Mouse (Mus musculus): Measurements from ENCODE around the gene Pradc1. TPM values are rescaled to one million over a fixed set of nuclear protein-coding genes. Genes with fewer than 3 reads are reported as not detected.
"Not testable (repeated sequence)": the region's sequence is repeated elsewhere in the genome, so short reads cannot be mapped to it uniquely, and the experiment has no call there.

The Pradc1 gene
- total RNA-seq, 2 experiments from 2014 or later: 24.6 to 31.4 TPM

DNA sequence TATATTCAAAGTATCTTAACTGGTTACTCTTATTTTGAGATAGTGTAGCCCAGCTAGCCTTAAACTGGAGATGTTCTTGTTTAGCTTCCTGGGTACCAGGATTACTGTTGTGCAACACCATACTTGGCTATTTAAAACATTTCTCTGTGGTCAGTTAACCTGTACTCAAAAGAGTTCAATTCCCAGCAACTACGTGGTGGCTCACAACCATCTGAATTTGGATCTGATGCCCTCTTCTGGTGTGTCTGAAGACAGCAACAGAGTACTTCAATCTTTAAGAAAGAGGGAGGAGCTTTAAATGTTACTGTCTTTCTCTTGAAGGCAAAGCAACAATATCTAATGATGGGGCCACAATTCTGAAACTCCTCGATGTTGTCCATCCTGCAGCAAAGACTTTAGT lies 7.9 kb upstream of the Pradc1 start:
- intact Hi-C loops (cut with DNase I): no loop called here
- DNase-seq (ENCODE audit: low spot score in 2 of 2): no peak

- intact Hi-C loops (cut with DNase I): loop anchor here (5.0 kb wide), 2 partner anchors 49 to 134 kb away; partner anchors contain the start of genes Alms1 and Fbxo41
- DNase-seq (ENCODE audit: low spot score in 2 of 2): no peak
Measured at GRCm38 (mm10) chr6:85452816-85453215, 1.0 kb upstream of the Pradc1 start.

- intact Hi-C loops (cut with DNase I): loop anchor here (5.0 kb wide), 2 partner anchors 50 to 135 kb away; partner anchors contain the start of genes Alms1 and Fbxo41
- no peak for DNase-seq (ENCODE audit: low spot score in 2 of 2)
Measured at GRCm38 (mm10) chr6:85452411-85452665, 568 bp upstream of the Pradc1 start.

- intact Hi-C loops (cut with DNase I): loop anchor here (1.0 to 5.0 kb wide), 3 partner anchors 19 to 136 kb away; partner anchors contain the start of genes Alms1 and Fbxo41
- peak; percentile 99 to 100 for DNase-seq (ENCODE audit: low spot score in 2 of 2)
Measured at GRCm38 (mm10) chr6:85450697-85451663, 790 bp downstream of the Pradc1 start, which contains the start of gene Cct7. Cct7 (plus strand) TSS chr6:85451514.

GRCm38 (mm10) chr6:85450140-85450539 lies 1.6 kb downstream of the Pradc1 start:
- intact Hi-C loops (cut with DNase I): loop anchor here (5.0 kb wide), 2 partner anchors 52 to 137 kb away; partner anchors contain the start of genes Alms1 and Fbxo41
- DNase-seq (ENCODE audit: low spot score in 2 of 2): not testable (repeated sequence)

DNA sequence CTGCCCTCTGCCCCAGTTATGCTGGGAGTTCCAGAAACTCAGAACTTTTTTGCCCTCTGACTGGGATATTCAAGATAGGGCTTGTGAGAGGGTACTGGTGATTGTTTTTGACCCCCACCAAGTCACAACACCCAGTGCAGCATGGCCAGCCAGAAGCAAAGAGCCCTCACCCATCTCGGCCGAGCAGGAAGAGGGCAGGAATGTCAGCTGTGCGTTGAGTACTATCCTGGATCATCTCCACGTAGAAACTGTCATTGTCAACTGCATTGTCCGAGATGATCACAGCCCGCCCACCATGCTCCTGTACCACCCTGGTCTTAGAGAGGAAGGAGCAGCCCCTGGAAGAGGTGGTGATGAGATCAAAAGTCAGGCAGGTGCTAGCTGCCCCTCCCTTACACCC lies 4.4 kb downstream of the Pradc1 start:
- DNase-seq (ENCODE audit: low spot score in 2 of 2): no peak
- intact Hi-C loops (cut with DNase I): no loop called here

- intact Hi-C loops (cut with DNase I): no loop called here
- no peak for DNase-seq (ENCODE audit: low spot score in 2 of 2)
Measured at GRCm38 (mm10) chr6:85445286-85445685, 6.5 kb downstream of the Pradc1 start.

- DNase-seq (ENCODE audit: low spot score in 2 of 2): no peak
- intact Hi-C loops (cut with DNase I): no loop called here
Measured at GRCm38 (mm10) chr6:85444266-85444965, 7.4 kb downstream of the Pradc1 start.

DNA sequence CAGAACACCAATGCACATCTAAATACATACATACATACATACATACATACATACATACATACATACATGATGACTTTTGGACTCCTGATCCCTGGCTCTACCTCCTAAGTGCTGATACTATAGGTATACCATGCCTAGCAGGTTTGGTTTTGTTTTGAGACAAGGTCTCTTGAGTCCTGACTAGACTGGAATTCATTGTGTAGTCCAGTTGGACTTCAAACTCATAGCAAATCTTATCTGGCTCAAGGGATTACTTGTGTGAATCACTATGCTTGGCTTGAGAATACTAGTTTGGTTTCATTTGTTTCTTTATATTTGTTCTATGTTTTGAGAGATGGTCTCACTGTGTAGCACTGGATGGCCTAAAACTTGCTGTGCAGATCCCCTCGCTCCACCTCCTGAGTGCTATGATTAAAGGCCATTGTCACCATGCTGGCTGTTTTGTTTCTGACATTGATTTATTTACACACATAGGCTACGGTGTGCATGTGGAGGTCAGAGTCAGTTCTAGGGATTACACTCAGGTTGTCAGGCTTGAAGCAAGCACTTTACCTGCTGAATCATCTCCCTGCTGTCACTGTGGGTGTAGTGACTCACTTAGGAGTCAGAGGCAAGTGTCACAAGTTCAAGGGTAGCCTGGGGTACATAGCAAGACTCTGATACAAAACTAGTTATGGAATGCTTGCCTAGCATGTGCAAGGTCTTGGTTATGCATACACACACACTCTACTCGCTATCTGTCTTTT lies 8.1 kb downstream of the Pradc1 start:
- intact Hi-C loops (cut with DNase I): no loop called here

GRCm38 (mm10) chr6:85441142-85441541 lies 10.6 kb downstream of the Pradc1 start:
- intact Hi-C loops (cut with DNase I): no loop called here
- DNase-seq (ENCODE audit: low spot score in 2 of 2): no peak

More for the DNA sequence above, 8.1 kb downstream of the Pradc1 start:
- no peak for DNase-seq (ENCODE audit: low spot score in 2 of 2)

- intact Hi-C loops (cut with DNase I): no loop called here
- DNase-seq (ENCODE audit: low spot score in 2 of 2): no peak
Measured at GRCm38 (mm10) chr6:85436631-85437030, 15.1 kb downstream of the Pradc1 start.

GRCm38 (mm10) chr6:85436204-85436603 lies 15.6 kb downstream of the Pradc1 start:
- no peak for DNase-seq (ENCODE audit: low spot score in 2 of 2)
- intact Hi-C loops (cut with DNase I): no loop called here

DNA sequence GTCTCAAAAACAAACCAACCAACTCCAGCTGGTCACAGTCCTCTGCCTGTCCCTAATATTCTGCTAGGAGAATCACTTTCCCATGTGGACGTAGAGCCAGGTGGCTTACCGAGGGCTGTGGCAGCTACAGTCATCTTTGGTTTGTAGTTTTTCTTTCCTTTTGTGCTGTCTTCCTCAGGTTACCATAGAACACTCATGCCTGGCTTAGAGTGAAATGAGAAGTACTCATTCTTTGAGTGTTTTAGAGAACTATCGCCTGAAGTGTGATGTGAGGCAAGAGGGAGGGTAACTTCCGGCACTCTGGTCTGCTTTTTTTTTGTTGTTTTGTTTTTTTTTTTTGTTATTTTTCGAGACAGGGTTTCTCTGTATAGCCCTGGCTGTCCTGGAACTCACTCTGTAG lies 17.9 kb downstream of the Pradc1 start:
- intact Hi-C loops (cut with DNase I): no loop called here
- DNase-seq (ENCODE audit: low spot score in 2 of 2): no peak

- peak; percentile 79 to 84 for DNase-seq (ENCODE audit: low spot score in 2 of 2)
- intact Hi-C loops (cut with DNase I): loop anchor here (1.0 kb wide), 1 partner anchor 19 kb away; the partner anchor contains the start of genes Cct7 and Pradc1
Measured at GRCm38 (mm10) chr6:85431842-85432431, 19.8 kb downstream of the Pradc1 start, which contains the start of gene Smyd5. Smyd5 (plus strand) TSS chr6:85431989.

DNA sequence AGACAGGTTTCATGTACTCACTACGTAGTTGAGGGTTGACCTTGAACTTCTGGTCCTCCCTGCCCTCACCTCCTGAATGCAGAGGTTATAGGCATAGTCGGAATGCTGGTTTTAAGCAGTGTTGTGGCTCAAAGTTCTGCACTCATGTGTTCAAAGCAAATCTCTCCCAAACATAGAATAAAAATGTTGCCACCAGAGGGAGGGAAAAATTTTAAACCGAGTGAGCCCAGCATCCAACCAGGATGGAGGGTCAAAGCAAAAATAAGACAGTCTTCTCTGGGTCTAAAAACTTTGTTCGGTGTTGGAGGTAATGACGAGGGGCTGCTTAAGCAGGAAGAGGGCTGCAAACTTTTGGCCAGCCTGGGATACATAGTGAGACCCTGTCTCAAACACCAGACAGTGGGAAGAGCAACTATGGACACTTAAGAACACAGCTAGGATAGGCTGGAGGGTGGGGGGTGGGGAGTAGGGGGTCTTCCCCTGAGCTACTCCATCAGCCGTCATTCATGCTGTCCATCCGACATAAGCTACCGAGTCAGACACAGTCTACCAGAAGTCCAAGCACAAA lies 20.4 kb downstream of the Pradc1 start:
- intact Hi-C loops (cut with DNase I): no loop called here
- DNase-seq (ENCODE audit: low spot score in 2 of 2): no peak

DNA sequence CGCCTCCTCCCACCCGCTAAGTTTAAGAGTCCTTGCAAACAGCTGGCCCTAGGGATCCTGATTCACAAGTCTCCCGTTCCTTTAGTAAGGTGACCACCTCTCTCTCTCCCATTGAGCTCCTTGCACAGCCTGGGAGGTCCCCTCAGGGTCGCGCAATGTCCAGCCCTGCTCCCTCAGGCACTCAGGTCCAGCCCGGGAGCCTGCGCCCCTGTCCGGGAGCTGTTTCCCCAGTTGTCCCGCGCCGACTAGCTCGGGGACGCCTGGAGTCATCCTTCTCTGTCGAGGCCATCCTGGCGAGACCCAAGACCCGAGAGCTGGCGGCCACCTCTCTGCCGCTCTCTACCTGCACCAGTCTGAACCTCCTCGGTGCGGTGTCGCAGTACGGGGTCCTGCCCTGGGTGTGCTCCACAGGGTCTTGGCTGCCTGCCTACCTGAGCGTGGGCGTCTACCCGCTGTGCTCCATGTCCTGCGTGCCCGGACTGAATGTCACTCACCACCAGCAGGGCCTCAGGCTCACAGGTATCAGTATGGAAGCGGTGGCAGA lies 27.9 kb downstream of the Pradc1 start, which contains the start of gene Noto:
Noto (plus strand) TSS at position 51 of the 544 bp plus-strand sequence.
- DNase-seq (ENCODE audit: low spot score in 2 of 2): no peak
- intact Hi-C loops (cut with DNase I): no loop called here

GRCm38 (mm10) chr6:85419150-85419549 lies 32.6 kb downstream of the Pradc1 start:
- DNase-seq (ENCODE audit: low spot score in 2 of 2): no peak
- intact Hi-C loops (cut with DNase I): no loop called here

DNA sequence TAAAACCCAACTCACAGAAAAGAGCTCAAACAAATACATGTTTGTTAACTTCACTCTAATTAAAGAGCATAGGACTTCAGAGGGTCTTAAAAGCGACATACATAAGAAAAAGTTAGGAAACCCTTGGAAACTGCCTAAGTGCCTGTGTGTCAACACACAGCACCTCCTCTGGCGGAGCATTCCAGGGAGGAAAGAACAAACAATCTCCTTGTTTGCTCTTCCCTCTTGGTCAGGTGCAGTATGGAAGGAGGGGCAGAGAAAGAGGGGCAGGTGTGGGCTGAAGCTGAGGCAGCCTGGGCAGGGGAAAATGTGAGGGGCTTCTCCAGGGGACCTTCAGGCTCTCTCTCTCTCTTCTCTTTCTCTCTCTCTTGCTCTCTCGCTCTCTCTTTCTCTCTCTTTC lies 35.9 kb downstream of the Pradc1 start:
- intact Hi-C loops (cut with DNase I): no loop called here
- DNase-seq (ENCODE audit: low spot score in 2 of 2): no peak
